Mouse (Mus musculus) embryonic facial prominence, embryonic 10.5 days (tissue): ENCODE results near the gene Casq2. TPM values are rescaled to one million over a fixed set of nuclear protein-coding genes. Genes with fewer than 3 reads are reported as not detected.

Experiments
- DNase-seq: peaks from one replicate; pipeline ENCODE4 v3.0.0-alpha.2; 2017; ENCODE audit warnings: low spot score
- H3K27ac ChIP-seq: fragments of 300-500 bp; sonication (generic); replicated peaks from 2 replicates; pipeline ENCODE4 v1.5.1; 2016; ENCODE audit warnings: mild to moderate bottlenecking
- H3K27me3 ChIP-seq: fragments of 300-500 bp; sonication (generic); replicated peaks from 2 replicates; pipeline ENCODE4 v1.6.1; 2016; ENCODE audit warnings: low read depth, mild to moderate bottlenecking; ENCODE audit not compliant: poor library complexity, severe bottlenecking
- H3K36me3 ChIP-seq: fragments of 300-500 bp; sonication (generic); replicated peaks from 2 replicates; pipeline ENCODE4 v1.6.1; 2016; ENCODE audit warnings: mild to moderate bottlenecking, moderate library complexity
- H3K4me1 ChIP-seq: fragments of 300-500 bp; sonication (generic); 2 replicates; pipeline ENCODE4 v1.6.1; 2016
- H3K4me3 ChIP-seq: fragments of 300-500 bp; sonication (generic); 2 replicates; pipeline ENCODE4 v1.5.1; 2016; ENCODE audit warnings: mild to moderate bottlenecking, moderate library complexity
- H3K9me3 ChIP-seq: fragments of 300-500 bp; sonication (generic); 2 replicates; pipeline ENCODE4 v1.6.1; 2016; ENCODE audit warnings: mild to moderate bottlenecking
- WGBS: fragments of 180-500 bp; shearing (Covaris S2); methylation state at CpG from one replicate; pipeline ENCODE4 v1.1.7; 2016; 5-methylcytosine and 5-hydroxymethylcytosine counted together
- polyA plus RNA-seq: library from polyadenylated mRNA; unstranded; fragments of >200 nt; fragmentation: Nextera tagmentation; extraction: Ambion mirVana; gene quantifications from 2 replicates; pipeline ENCODE4 v1.2.1, GENCODE M21; 2016

Gene Casq2
- polyA plus RNA-seq: 0.10 and 0.16 TPM in 2 replicates

GRCm38 (mm10) chr3:102086283-102086682, at the start of gene Casq2:
Casq2 (plus strand) TSS chr3:102086415.
- peaks cover 49% of the 10 kb centered on the region for H3K27me3 ChIP-seq
- 76% methylated on average over 4 of the region's 4 CpGs for WGBS

GRCm38 (mm10) chr3:102037806-102038205, 48.4 kb upstream of the Casq2 start:
- H3K9me3 ChIP-seq: 0 out of 2 replicates have a peak, but pooled peaks cover 5% of the 10 kb centered on the region
- H3K27me3 ChIP-seq: 0 out of 2 replicates have a peak, but pooled peaks cover 4% of the 10 kb centered on the region
- no peaks in the 10 kb centered on the region for H3K36me3 ChIP-seq
- 88% methylated on average over 5 of the region's 5 CpGs for WGBS
- peaks cover 7% of the 10 kb centered on the region; the same call in 1 of the 2 replicates for H3K4me1 ChIP-seq
- H3K27ac ChIP-seq: no peak overlapping the region
- DNase-seq: no peak
- no peak overlapping the region for H3K4me3 ChIP-seq

More at GRCm38 (mm10) chr3:102086283-102086682, at the start of gene Casq2:
- no peak for DNase-seq
- Histone ChIP-seq H3K4me1 (peaks cover 28% of the 10 kb centered on the region), H3K36me3 (no peaks in the 10 kb centered on the region), H3K9me3 (no peaks in the 10 kb centered on the region), H3K27ac (no peak within 1 kb of the TSS), H3K4me3 (no peak within 1 kb of the TSS)

GRCm38 (mm10) chr3:102038608-102039007, 47.6 kb upstream of the Casq2 start:
- H3K27me3 ChIP-seq: peaks cover 8% of the 10 kb centered on the region; the same call in 1 of the 2 replicates
- 72% methylated on average over 6 of the region's 6 CpGs for WGBS
- no peak for DNase-seq
- H3K4me1 ChIP-seq: peaks cover 7% of the 10 kb centered on the region; the same call in 1 of the 2 replicates
- no peak overlapping the region for H3K4me3 ChIP-seq
- 0 out of 2 replicates have a peak, but pooled peaks cover 5% of the 10 kb centered on the region for H3K9me3 ChIP-seq
- no peaks in the 10 kb centered on the region for H3K36me3 ChIP-seq
- no peak overlapping the region for H3K27ac ChIP-seq

GRCm38 (mm10) chr3:102041632-102042031, 44.6 kb upstream of the Casq2 start:
- Histone ChIP-seq H3K36me3 (no peaks in the 10 kb centered on the region), H3K9me3 (0 out of 2 replicates have a peak, but pooled peaks cover 5% of the 10 kb centered on the region), H3K27ac (no peak overlapping the region), H3K4me1 (peaks cover 7% of the 10 kb centered on the region; the same call in 1 of the 2 replicates), H3K27me3 (peaks cover 12% of the 10 kb centered on the region; the same call in 1 of the 2 replicates), H3K4me3 (no peak overlapping the region)
- 84% methylated on average over 4 of the region's 4 CpGs for WGBS
- DNase-seq: no peak

GRCm38 (mm10) chr3:102045071-102045470, 41.1 kb upstream of the Casq2 start:
- Histone ChIP-seq H3K27me3 (peaks cover 12% of the 10 kb centered on the region; the same call in 1 of the 2 replicates), H3K9me3 (no peaks in the 10 kb centered on the region), H3K36me3 (no peaks in the 10 kb centered on the region), H3K4me1 (peaks cover 17% of the 10 kb centered on the region; the same call in 1 of the 2 replicates), H3K4me3 (no peak overlapping the region), H3K27ac (no peak overlapping the region)
- WGBS: 33% methylated on average over 3 of the region's 3 CpGs
- DNase-seq: no peak

- Histone ChIP-seq H3K4me3 (no peak overlapping the region), H3K36me3 (no peaks in the 10 kb centered on the region), H3K4me1 (peaks cover 13% of the 10 kb centered on the region; the same call in 1 of the 2 replicates), H3K9me3 (no peaks in the 10 kb centered on the region), H3K27me3 (peaks cover 8% of the 10 kb centered on the region; the same call in 1 of the 2 replicates), H3K27ac (no peak overlapping the region)
- 94% methylated on average over 2 of the region's 2 CpGs for WGBS
- DNase-seq: no peak
These were observed 38.7 kb upstream of the Casq2 start for GRCm38 (mm10) chr3:102047532-102047931.

- H3K27ac ChIP-seq: no peak overlapping the region
- DNase-seq: peak; percentile 24
- H3K27me3 ChIP-seq: peaks cover 4% of the 10 kb centered on the region; the same call in 1 of the 2 replicates
- H3K4me1 ChIP-seq: peaks cover 17% of the 10 kb centered on the region; the same call in 1 of the 2 replicates
- 79% methylated on average over 14 of the region's 14 CpGs for WGBS
- H3K9me3 ChIP-seq: no peaks in the 10 kb centered on the region
- H3K4me3 ChIP-seq: no peak overlapping the region
- no peaks in the 10 kb centered on the region for H3K36me3 ChIP-seq
These were observed 36.8 kb upstream of the Casq2 start for GRCm38 (mm10) chr3:102049207-102050104.

GRCm38 (mm10) chr3:102052036-102052435, 34.2 kb upstream of the Casq2 start:
- Histone ChIP-seq H3K9me3 (no peaks in the 10 kb centered on the region), H3K4me1 (peaks cover 33% of the 10 kb centered on the region), H3K4me3 (no peak overlapping the region), H3K36me3 (no peaks in the 10 kb centered on the region), H3K27ac (no peak overlapping the region), H3K27me3 (no peaks in the 10 kb centered on the region)
- DNase-seq: no peak
- WGBS: 63% methylated on average over 3 of the region's 3 CpGs

GRCm38 (mm10) chr3:102053293-102053692, 32.9 kb upstream of the Casq2 start:
- DNase-seq: no peak
- 44% methylated on average over 8 of the region's 8 CpGs for WGBS
- H3K4me3 ChIP-seq: no peak overlapping the region
- H3K4me1 ChIP-seq: peaks cover 39% of the 10 kb centered on the region
- H3K27ac ChIP-seq: no peak overlapping the region
- no peaks in the 10 kb centered on the region for H3K27me3 ChIP-seq
- no peaks in the 10 kb centered on the region for H3K36me3 ChIP-seq
- no peaks in the 10 kb centered on the region for H3K9me3 ChIP-seq

GRCm38 (mm10) chr3:102055878-102056277, 30.3 kb upstream of the Casq2 start:
- DNase-seq: peak; percentile 23
- WGBS: 13% methylated on average over 4 of the region's 4 CpGs
- peaks cover 26% of the 10 kb centered on the region for H3K4me1 ChIP-seq

GRCm38 (mm10) chr3:102060065-102060464, 26.1 kb upstream of the Casq2 start:
- H3K4me1 ChIP-seq: peaks cover 35% of the 10 kb centered on the region
- H3K27me3 ChIP-seq: no peaks in the 10 kb centered on the region; the same call in 1 of the 2 replicates
- DNase-seq: no peak
- H3K9me3 ChIP-seq: no peaks in the 10 kb centered on the region
- H3K36me3 ChIP-seq: no peaks in the 10 kb centered on the region
- 81% methylated on average over 6 of the region's 6 CpGs for WGBS
- no peak overlapping the region for H3K27ac ChIP-seq
- no peak overlapping the region for H3K4me3 ChIP-seq

More at GRCm38 (mm10) chr3:102055878-102056277, 30.3 kb upstream of the Casq2 start:
- Histone ChIP-seq H3K36me3 (no peaks in the 10 kb centered on the region), H3K27me3 (no peaks in the 10 kb centered on the region), H3K27ac (0 out of 2 replicates have a peak overlapping the region, but pooled peaks have one; percentile 30), H3K4me3 (no peak overlapping the region), H3K9me3 (no peaks in the 10 kb centered on the region)

- H3K36me3 ChIP-seq: no peaks in the 10 kb centered on the region
- H3K27me3 ChIP-seq: no peaks in the 10 kb centered on the region; the same call in 1 of the 2 replicates
- peak overlapping the region; percentile 48; the same call in 1 of the 2 replicates for H3K27ac ChIP-seq
- H3K9me3 ChIP-seq: no peaks in the 10 kb centered on the region
- peaks cover 19% of the 10 kb centered on the region for H3K4me1 ChIP-seq
- peak; percentile 81 for DNase-seq
- WGBS: 37% methylated on average over 14 of the region's 14 CpGs
- 0 out of 2 replicates have a peak overlapping the region, but pooled peaks have one; percentile 23 for H3K4me3 ChIP-seq
These were observed 24.1 kb upstream of the Casq2 start for GRCm38 (mm10) chr3:102061923-102062670.
